Comparison of ENCODE assay signal across 7 mouse cellular contexts in the genomic region with DNA sequence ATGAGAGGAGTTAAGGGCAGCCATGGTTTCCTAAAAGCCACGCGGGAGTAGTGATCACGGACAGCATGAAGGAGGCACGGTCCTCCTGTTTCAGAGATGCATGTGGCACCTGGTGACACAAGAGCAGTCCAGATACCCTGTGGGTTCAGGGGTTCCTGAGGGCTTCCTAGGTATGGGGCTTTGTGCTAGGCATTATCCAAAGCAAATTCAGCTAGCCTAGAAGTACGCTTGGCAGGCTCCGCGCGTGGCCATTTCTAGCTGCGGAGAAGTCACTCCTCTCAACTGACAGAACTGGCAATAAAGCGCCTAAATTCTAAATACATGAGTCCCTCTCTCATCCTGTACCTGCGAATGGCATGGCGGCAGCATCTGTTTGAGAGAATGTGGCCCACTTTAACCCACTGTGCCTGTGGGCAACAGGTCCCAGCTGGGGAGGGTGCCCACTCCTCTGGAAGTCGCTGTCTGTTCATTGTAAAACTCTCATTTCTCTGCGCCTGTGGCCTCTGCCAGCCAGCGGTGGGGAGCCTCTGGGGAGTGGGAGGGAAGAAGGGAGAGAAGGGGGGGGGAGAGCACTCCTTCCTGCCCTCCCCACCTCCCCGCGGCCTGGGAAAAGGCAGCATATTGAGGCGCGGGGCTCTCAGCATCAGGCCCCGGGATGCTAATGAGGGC. TPM values are rescaled to one million over a fixed set of nuclear protein-coding genes. Genes with fewer than 3 reads are reported as not detected.
A peak's percentile ranks its signal among the peaks of the same experiment; 100 is the strongest.
DNase-seq lines count a peak whose midpoint lies in the region; ATAC-seq and TF ChIP-seq lines count a peak whose summit lies in the region.

No protein-coding gene starts in this region.

- H3K4me3 ChIP-seq in lung, postnatal 0 days (ENCODE audit: low read depth, low read length), result peak overlapping the region; percentile 33
- H3K4me3 ChIP-seq in embryonic facial prominence, embryonic 15.5 days (replicated peaks), result peak overlapping the region; percentile 45
- H3K4me3 ChIP-seq in intestine, embryonic 15.5 days (replicated peaks), result peak overlapping the region; percentile 43
- H3K4me3 ChIP-seq in neural tube, embryonic 14.5 days (ENCODE audit: low read depth, low read length), result peak overlapping the region; percentile 73

- H3K9me3 ChIP-seq in lung, postnatal 0 days (ENCODE audit: low read length), result no peaks in the 10 kb centered on the region
- no peaks in the 10 kb centered on the region for H3K9me3 ChIP-seq in embryonic facial prominence, embryonic 15.5 days (replicated peaks)
- no peaks in the 10 kb centered on the region for H3K9me3 ChIP-seq in intestine, embryonic 15.5 days
- no peaks in the 10 kb centered on the region for H3K9me3 ChIP-seq in neural tube, embryonic 14.5 days (ENCODE audit: control insufficient read depth, low read length)

- peaks cover 3% of the 10 kb centered on the region; the same call in 1 of the 2 replicates for H3K4me1 ChIP-seq in lung, postnatal 0 days (ENCODE audit: insufficient read depth, low read depth, low read length)
- peaks cover 55% of the 10 kb centered on the region for H3K4me1 ChIP-seq in embryonic facial prominence, embryonic 15.5 days
- peaks cover 41% of the 10 kb centered on the region for H3K4me1 ChIP-seq in intestine, embryonic 15.5 days (replicated peaks)
- peaks cover 57% of the 10 kb centered on the region for H3K4me1 ChIP-seq in neural tube, embryonic 14.5 days (ENCODE audit: control insufficient read depth, insufficient read depth, low read length)

- ATAC-seq in lung, postnatal 0 days, result no peak
- no peak for ATAC-seq in embryonic facial prominence, embryonic 15.5 days (ENCODE audit: insufficient number of reproducible peaks, low FRiP score, low TSS enrichment, low read depth)
- ATAC-seq in intestine, embryonic 15.5 days, result no peak
- peak; percentile 48; the same call in 1 of the 2 replicates for ATAC-seq in neural tube, embryonic 14.5 days (ENCODE audit: low read depth)

- no peak for TF ChIP-seq EP300 in lung, postnatal 0 days (IDR thresholded peaks at IDR 0.05)

- WGBS in lung, postnatal 0 days, result 36% methylated on average over 20 of the region's 20 CpGs
- WGBS in embryonic facial prominence, embryonic 15.5 days, result 23% methylated on average over 20 of the region's 20 CpGs
- 23% methylated on average over 20 of the region's 20 CpGs for WGBS in intestine, embryonic 15.5 days
- WGBS in neural tube, embryonic 14.5 days, result 8% methylated on average over 20 of the region's 20 CpGs

- no peak overlapping the region for H3K9ac ChIP-seq in lung, postnatal 0 days (replicated peaks; ENCODE audit: low read depth)
- H3K9ac ChIP-seq in embryonic facial prominence, embryonic 15.5 days, result no peak overlapping the region
- 0 out of 2 replicates have a peak overlapping the region, but pooled peaks have one; percentile 38 for H3K9ac ChIP-seq in intestine, embryonic 15.5 days
- peak overlapping the region; percentile 76 for H3K9ac ChIP-seq in neural tube, embryonic 14.5 days (replicated peaks; ENCODE audit: low read depth, low read length)

- no peaks in the 10 kb centered on the region for H3K36me3 ChIP-seq in lung, postnatal 0 days (ENCODE audit: insufficient read depth, low read length)
- no peaks in the 10 kb centered on the region for H3K36me3 ChIP-seq in embryonic facial prominence, embryonic 15.5 days
- H3K36me3 ChIP-seq in intestine, embryonic 15.5 days, result no peaks in the 10 kb centered on the region
- no peaks in the 10 kb centered on the region for H3K36me3 ChIP-seq in neural tube, embryonic 14.5 days (ENCODE audit: control insufficient read depth, insufficient read depth, low read length)

- H3K27ac ChIP-seq in lung, postnatal 0 days (ENCODE audit: low read length), result no peak overlapping the region
- no peak overlapping the region for H3K27ac ChIP-seq in embryonic facial prominence, embryonic 15.5 days (replicated peaks)
- H3K27ac ChIP-seq in intestine, embryonic 15.5 days, result no peak overlapping the region
- peak overlapping the region; percentile 78; the same call in 1 of the 2 replicates for H3K27ac ChIP-seq in neural tube, embryonic 14.5 days (ENCODE audit: low read depth, low read length)

- H3K4me2 ChIP-seq in lung, postnatal 0 days (replicated peaks; ENCODE audit: low read depth, low read length), result peak overlapping the region; percentile 70
- H3K4me2 ChIP-seq in embryonic facial prominence, embryonic 15.5 days (replicated peaks), result peak overlapping the region; percentile 83
- peak overlapping the region; percentile 79 for H3K4me2 ChIP-seq in intestine, embryonic 15.5 days (replicated peaks)
- peak overlapping the region; percentile 84 for H3K4me2 ChIP-seq in neural tube, embryonic 14.5 days (ENCODE audit: low read depth, low read length)

- H3K27me3 ChIP-seq in lung, postnatal 0 days (replicated peaks; ENCODE audit: insufficient read depth, low read length), result peaks cover 51% of the 10 kb centered on the region
- H3K27me3 ChIP-seq in embryonic facial prominence, embryonic 15.5 days, result peaks cover 70% of the 10 kb centered on the region
- H3K27me3 ChIP-seq in intestine, embryonic 15.5 days (replicated peaks), result peaks cover 76% of the 10 kb centered on the region
- peaks cover 8% of the 10 kb centered on the region; the same call in 1 of the 2 replicates for H3K27me3 ChIP-seq in neural tube, embryonic 14.5 days (ENCODE audit: control insufficient read depth, insufficient read depth, low read length)

- DNase-seq in lung, postnatal 0 days (ENCODE audit: low spot score), result no peak
- DNase-seq in lung, postnatal 10 days, result no peak
- no peak for DNase-seq in cerebellum, postnatal 14 days
- no peak for DNase-seq in kidney, postnatal 4 days

- TF ChIP-seq CTCF in lung, postnatal 0 days (IDR thresholded peaks at IDR 0.05), result no peak

RNA-seq across cellular contexts. Expression of a gene that starts 0.6 kb away (rescaled TPM):
- 0.10 TPM in 1 of 2 replicates, not detected in the other for polyA plus RNA-seq in lung, postnatal 0 days (2015; fragmentation: Nextera tagmentation; extraction: Ambion mirVana)
- 6.6 and 7.7 TPM in 2 replicates for polyA plus RNA-seq in embryonic facial prominence, embryonic 15.5 days (2015; fragmentation: Nextera tagmentation; extraction: Ambion mirVana)
- polyA plus RNA-seq in intestine, embryonic 15.5 days (2015; fragmentation: Nextera tagmentation; extraction: Ambion mirVana), result 1.8 and 2.5 TPM in 2 replicates
- 40.9 and 60.1 TPM in 2 replicates for polyA plus RNA-seq in neural tube, embryonic 14.5 days (2014; fragmentation: Nextera tagmentation; extraction: Ambion mirVana)

RNA-seq across cellular contexts. Expression of a gene that starts 3.8 kb away (rescaled TPM):
- polyA plus RNA-seq in lung, postnatal 0 days (2015; fragmentation: Nextera tagmentation; extraction: Ambion mirVana), result 20.5 and 23.0 TPM in 2 replicates
- 41.9 and 43.6 TPM in 2 replicates for polyA plus RNA-seq in embryonic facial prominence, embryonic 15.5 days (2015; fragmentation: Nextera tagmentation; extraction: Ambion mirVana)
- 34.2 and 36.1 TPM in 2 replicates for polyA plus RNA-seq in intestine, embryonic 15.5 days (2015; fragmentation: Nextera tagmentation; extraction: Ambion mirVana)
- polyA plus RNA-seq in neural tube, embryonic 14.5 days (2014; fragmentation: Nextera tagmentation; extraction: Ambion mirVana), result 36.1 and 37.3 TPM in 2 replicates

RNA-seq across cellular contexts. Expression of a gene that starts 31.8 kb away (rescaled TPM):
- polyA plus RNA-seq in lung, postnatal 0 days (2015; fragmentation: Nextera tagmentation; extraction: Ambion mirVana), result 1.5 and 2.1 TPM in 2 replicates
- 1.5 and 2.3 TPM in 2 replicates for polyA plus RNA-seq in embryonic facial prominence, embryonic 15.5 days (2015; fragmentation: Nextera tagmentation; extraction: Ambion mirVana)
- polyA plus RNA-seq in intestine, embryonic 15.5 days (2015; fragmentation: Nextera tagmentation; extraction: Ambion mirVana), result 3.0 and 3.6 TPM in 2 replicates
- polyA plus RNA-seq in neural tube, embryonic 14.5 days (2014; fragmentation: Nextera tagmentation; extraction: Ambion mirVana), result not detected in 2 replicates

Comparison
In these comparisons a context has a peak if more than half of its experiments do, and no peak if none do; other contexts are left out.
1. H3K9ac ChIP-seq: peak in intestine, embryonic 15.5 days (single experiment) and neural tube, embryonic 14.5 days (single experiment); none in lung, postnatal 0 days (single experiment) and embryonic facial prominence, embryonic 15.5 days (single experiment).
2. Peak in every context shown above with its lines, with median percentiles within 50 percentile points of each other: H3K4me2 ChIP-seq and H3K4me3 ChIP-seq.